Mouse (Mus musculus) thymus, adult 2 months (tissue): ENCODE results near the gene Piezo1. TPM values are rescaled to one million over a fixed set of nuclear protein-coding genes. Genes with fewer than 3 reads are reported as not detected.

ENCODE experiments used
- DNase-seq: peaks from one replicate; pipeline ENCODE4 v3.0.0; 2021
- H3K27ac ChIP-seq: fragments of 200-500 bp; 2 replicates; pipeline ENCODE4 v1.5.1; 2012; ENCODE audit warnings: low read length, control low read depth; ENCODE audit not compliant: control insufficient read depth, insufficient read depth
- H3K27me3 ChIP-seq: fragments of 200-500 bp; 2 replicates; pipeline ENCODE4 v1.6.1; 2012; ENCODE audit warnings: mild to moderate bottlenecking, low read length, moderate library complexity, mixed read lengths; ENCODE audit not compliant: control insufficient read depth, insufficient read depth
- H3K36me3 ChIP-seq: fragments of 200-500 bp; 2 replicates; pipeline ENCODE4 v1.6.1; 2012; ENCODE audit warnings: mild to moderate bottlenecking, low read length, moderate library complexity; ENCODE audit not compliant: control insufficient read depth, insufficient read depth
- H3K4me1 ChIP-seq: fragments of 200-500 bp; replicated peaks from 2 replicates; pipeline ENCODE4 v1.6.1; 2012; ENCODE audit warnings: low read length; ENCODE audit not compliant: control insufficient read depth, insufficient read depth
- H3K4me3 ChIP-seq: fragments of 200-500 bp; 2 replicates; pipeline ENCODE4 v1.5.1; 2012; ENCODE audit warnings: mild to moderate bottlenecking, low read length, control low read depth, moderate library complexity; ENCODE audit not compliant: control insufficient read depth, insufficient read depth
- CTCF ChIP-seq: fragments of 200-500 bp; IDR thresholded peaks from 2 replicates; pipeline ENCODE4 v1.5.1; 2012; ENCODE audit warnings: mild to moderate bottlenecking, control low read depth, low read length, moderate library complexity, borderline replicate concordance; ENCODE audit not compliant: control insufficient read depth, poor library complexity, insufficient read depth; ENCODE audit errors: extremely low read depth
- POLR2A ChIP-seq: fragments of 200-500 bp; IDR thresholded peaks from 2 replicates; pipeline ENCODE4 v1.6.1; 2012; ENCODE audit warnings: mild to moderate bottlenecking, low read length, control low read depth, moderate library complexity; ENCODE audit not compliant: control insufficient read depth, poor library complexity, insufficient read depth; ENCODE audit errors: extremely low read depth
- WGBS: fragments of 180-500 bp; shearing (Covaris S2); methylation state at CpG from one replicate; pipeline ENCODE4 v1.1.7; 2018; 5-methylcytosine and 5-hydroxymethylcytosine counted together
- polyA plus RNA-seq: library from polyadenylated mRNA; depleted of rRNA; stranded (reverse); fragments of >200 nt; gene quantifications from 2 replicates; pipeline ENCODE4 v1.2.3, GENCODE M21; 2012

Gene Piezo1
- polyA plus RNA-seq, 1 experiment = 93.6 TPM

GRCm38 (mm10) chr8:122484831-122485230 lies 66.3 kb downstream of the Piezo1 start:
- no peaks in the 10 kb centered on the region for H3K4me1 ChIP-seq
- H3K36me3 ChIP-seq = peaks cover 34% of the 10 kb centered on the region
- 72% methylated on average over 12 of the region's 12 CpGs for WGBS
- H3K4me3 ChIP-seq = no peak overlapping the region
- no peak for TF ChIP-seq CTCF
- no peak for TF ChIP-seq POLR2A
- no peak for DNase-seq
- H3K27ac ChIP-seq = no peak overlapping the region
- H3K27me3 ChIP-seq = no peaks in the 10 kb centered on the region

- H3K4me1 ChIP-seq = no peaks in the 10 kb centered on the region
- H3K27ac ChIP-seq = no peak overlapping the region
- no peak for DNase-seq
- H3K4me3 ChIP-seq = no peak overlapping the region
- H3K36me3 ChIP-seq = peaks cover 43% of the 10 kb centered on the region
- H3K27me3 ChIP-seq = no peaks in the 10 kb centered on the region
- WGBS = over 99% methylated on average over 7 of the region's 7 CpGs
- no peak for TF ChIP-seq POLR2A
- peak; percentile 37; the same call in 1 of the 2 replicates for TF ChIP-seq CTCF
Measured at GRCm38 (mm10) chr8:122483877-122484276, 67.3 kb downstream of the Piezo1 start.

- H3K27ac ChIP-seq = no peak overlapping the region
- TF ChIP-seq CTCF (no peak), POLR2A (no peak)
- H3K27me3 ChIP-seq = no peaks in the 10 kb centered on the region
- peaks cover 45% of the 10 kb centered on the region for H3K36me3 ChIP-seq
- WGBS = 95% methylated on average over 8 of the region's 8 CpGs
- H3K4me1 ChIP-seq = no peaks in the 10 kb centered on the region
- H3K4me3 ChIP-seq = no peak overlapping the region
- no peak for DNase-seq
Measured at GRCm38 (mm10) chr8:122482448-122482847, 68.7 kb downstream of the Piezo1 start.

- Histone ChIP-seq H3K36me3 (peaks cover 12% of the 10 kb centered on the region; the same call in 1 of the 2 replicates), H3K4me3 (peak within 1 kb of the TSS; percentile 97), H3K4me1 (peaks cover 25% of the 10 kb centered on the region), H3K27me3 (no peaks in the 10 kb centered on the region), H3K27ac (peak within 1 kb of the TSS; percentile 94)
- under 1% methylated on average over 103 of the region's 103 CpGs for WGBS
- DNase-seq = peak; percentile 90
- 0 out of 2 replicates have a peak, but pooled peaks have one; percentile 65 for TF ChIP-seq CTCF
- TF ChIP-seq POLR2A = peak; percentile 91
Measured at GRCm38 (mm10) chr8:122475580-122476320, 75.4 kb downstream of the Piezo1 start, which contains the start of the genes Rnf166 and Ctu2. Gene Rnf166, minus strand, starts transcription at chr8:122476064. Gene Ctu2, plus strand, starts transcription at chr8:122476143.

GRCm38 (mm10) chr8:122474951-122475560 lies 76.1 kb downstream of the Piezo1 start:
- Histone ChIP-seq H3K4me3 (peak overlapping the region; percentile 97), H3K27me3 (no peaks in the 10 kb centered on the region), H3K4me1 (peaks cover 29% of the 10 kb centered on the region), H3K36me3 (peaks cover 12% of the 10 kb centered on the region; the same call in 1 of the 2 replicates), H3K27ac (peak overlapping the region; percentile 94)
- no peak for TF ChIP-seq CTCF
- no peak for TF ChIP-seq POLR2A
- WGBS = under 1% methylated on average over 16 of the region's 16 CpGs
- DNase-seq = peak; percentile 60

- TF ChIP-seq POLR2A = peak; percentile 60
- TF ChIP-seq CTCF = no peak
- Histone ChIP-seq H3K36me3 (peaks cover 3% of the 10 kb centered on the region; the same call in 1 of the 2 replicates), H3K27me3 (no peaks in the 10 kb centered on the region), H3K4me1 (peaks cover 38% of the 10 kb centered on the region), H3K27ac (peak overlapping the region; percentile 94), H3K4me3 (peak overlapping the region; percentile 97)
- peak; percentile 79 for DNase-seq
- 7% methylated on average over 8 of the region's 8 CpGs for WGBS
Measured at GRCm38 (mm10) chr8:122473911-122474421, 77.2 kb downstream of the Piezo1 start.
